Comparison of ENCODE assay signal across 11 mouse cellular contexts in genomic region chr2:7395473-7395872, GRCm38 (mm10).
DNase-seq lines count a peak whose midpoint lies in the region; ATAC-seq and TF ChIP-seq lines count a peak whose summit lies in the region.
"Had no signal": no experiment of that assay in that cellular context is flagged by ENCODE, and none has a peak within 500 bp of the region (broad histone marks: within the 10 kb centered on the region; RNA-seq: fewer than 3 reads in every experiment).

No protein-coding gene starts in this region.

- no peaks in the 10 kb centered on the region for H3K9me3 ChIP-seq in heart, embryonic 11.5 days (replicated peaks; ENCODE audit: control insufficient read depth, low read length)
- H3K9me3 ChIP-seq in lung, embryonic 16.5 days (ENCODE audit: control insufficient read depth, low read length): no peaks in the 10 kb centered on the region
- no peaks in the 10 kb centered on the region for H3K9me3 ChIP-seq in hindbrain, embryonic 14.5 days (ENCODE audit: control insufficient read depth, low read length)

- 66% methylated on average over 7 of the region's 7 CpGs for WGBS in heart, embryonic 11.5 days (ENCODE audit: insufficient replicate concordance)
- 67% methylated on average over 7 of the region's 7 CpGs for WGBS in lung, embryonic 16.5 days
- WGBS in hindbrain, embryonic 14.5 days: 27% methylated on average over 7 of the region's 7 CpGs
- 11% methylated on average over 7 of the region's 7 CpGs for WGBS in olfactory bulb, adult 2 months

- H3K27ac ChIP-seq in heart, embryonic 11.5 days (ENCODE audit: low read depth, low read length): no peak overlapping the region
- H3K27ac ChIP-seq in lung, embryonic 16.5 days (ENCODE audit: low read length): no peak overlapping the region
- H3K27ac ChIP-seq in hindbrain, embryonic 14.5 days: peak overlapping the region; percentile 14; the same call in 1 of the 2 replicates
- peak overlapping the region; percentile 99 for H3K27ac ChIP-seq in olfactory bulb, adult 2 months (ENCODE audit: insufficient read depth, low read depth, low read length)
- H3K27ac ChIP-seq: liver, embryonic 14.5 days had no signal

- H3K4me2 ChIP-seq in heart, embryonic 11.5 days: peak overlapping the region; percentile 29
- H3K4me2 ChIP-seq in lung, embryonic 16.5 days (ENCODE audit: low read depth, low read length): 0 out of 2 replicates have a peak overlapping the region, but pooled peaks have one; percentile 15
- peak overlapping the region; percentile 53 for H3K4me2 ChIP-seq in hindbrain, embryonic 14.5 days (replicated peaks)

- H3K27me3 ChIP-seq in heart, embryonic 11.5 days (ENCODE audit: control insufficient read depth, insufficient read depth, low read length): no peaks in the 10 kb centered on the region
- no peaks in the 10 kb centered on the region for H3K27me3 ChIP-seq in lung, embryonic 16.5 days (ENCODE audit: control insufficient read depth, insufficient read depth, low read depth, low read length)
- no peaks in the 10 kb centered on the region for H3K27me3 ChIP-seq in hindbrain, embryonic 14.5 days (ENCODE audit: control insufficient read depth, insufficient read depth, low read length)
- H3K27me3 ChIP-seq: CH12.LX had no signal

- no peak for TF ChIP-seq POLR2A in olfactory bulb, adult 2 months (IDR thresholded peaks at IDR 0.05; ENCODE audit: insufficient read depth, low read depth, low read length)

- no peaks in the 10 kb centered on the region for H3K36me3 ChIP-seq in heart, embryonic 11.5 days (ENCODE audit: control insufficient read depth, insufficient read depth, low read length)
- H3K36me3 ChIP-seq in lung, embryonic 16.5 days (ENCODE audit: control insufficient read depth, insufficient read depth, low read length): no peaks in the 10 kb centered on the region
- H3K36me3 ChIP-seq in hindbrain, embryonic 14.5 days (replicated peaks; ENCODE audit: control insufficient read depth, insufficient read depth): no peaks in the 10 kb centered on the region

- no peaks in the 10 kb centered on the region for H3K4me1 ChIP-seq in heart, embryonic 11.5 days (ENCODE audit: control insufficient read depth, insufficient read depth, low read length)
- no peaks in the 10 kb centered on the region for H3K4me1 ChIP-seq in lung, embryonic 16.5 days (replicated peaks; ENCODE audit: control insufficient read depth, insufficient read depth, low read length)
- H3K4me1 ChIP-seq in hindbrain, embryonic 14.5 days (replicated peaks; ENCODE audit: control insufficient read depth, insufficient read depth, low read length): no peaks in the 10 kb centered on the region
- no peaks in the 10 kb centered on the region for H3K4me1 ChIP-seq in olfactory bulb, adult 2 months (ENCODE audit: control insufficient read depth, insufficient read depth, low read length)

- no peak overlapping the region for H3K9ac ChIP-seq in heart, embryonic 11.5 days (ENCODE audit: low read depth, low read length)
- H3K9ac ChIP-seq in lung, embryonic 16.5 days (ENCODE audit: low read length): no peak overlapping the region
- peak overlapping the region; percentile 43 for H3K9ac ChIP-seq in hindbrain, embryonic 14.5 days
- H3K9ac ChIP-seq: liver, embryonic 14.5 days had no signal

- TF ChIP-seq CTCF in olfactory bulb, adult 2 months (IDR thresholded peaks at IDR 0.05; ENCODE audit: insufficient read depth, low read depth, low read length): no peak

- no peak for DNase-seq in heart, adult 8-10 months (ENCODE audit: low spot score)
- no peak for DNase-seq in lung, postnatal 25 days (ENCODE audit: low spot score)
- peak; percentile 31 for DNase-seq in hindbrain, embryonic 14.5 days (ENCODE audit: low spot score)
- no peak for DNase-seq in natural killer cell, adult 2 months (ENCODE audit: low spot score in 2 of 2)
- no peak for DNase-seq in thymus, postnatal 14 days
- DNase-seq: kidney, adult 11 months had no signal

- no peak overlapping the region for H3K4me3 ChIP-seq in heart, embryonic 11.5 days (ENCODE audit: low read depth, low read length)
- no peak overlapping the region for H3K4me3 ChIP-seq in lung, embryonic 16.5 days (ENCODE audit: low read length)
- H3K4me3 ChIP-seq in hindbrain, embryonic 14.5 days (replicated peaks; ENCODE audit: low read length): peak overlapping the region; percentile 32
- peak overlapping the region; percentile 63 for H3K4me3 ChIP-seq in olfactory bulb, adult 2 months (ENCODE audit: insufficient read depth, low read depth, low read length)

- no peak for ATAC-seq in heart, embryonic 11.5 days (replicated peaks; ENCODE audit: insufficient number of reproducible peaks, low FRiP score, low TSS enrichment)
- no peak for ATAC-seq in lung, embryonic 16.5 days (ENCODE audit: low read depth)
- no peak; the same call in 1 of the 2 replicates for ATAC-seq in hindbrain, embryonic 14.5 days (ENCODE audit: low FRiP score)

Comparison
In these comparisons a context has a peak if more than half of its experiments do, and no peak if none do; other contexts are left out.
1. H3K27ac ChIP-seq: peak in hindbrain, embryonic 14.5 days (single experiment) and olfactory bulb, adult 2 months (single experiment); none in heart, embryonic 11.5 days (single experiment) and lung, embryonic 16.5 days (single experiment).
2. H3K4me3 ChIP-seq: peak in hindbrain, embryonic 14.5 days (single experiment) and olfactory bulb, adult 2 months (single experiment); none in heart, embryonic 11.5 days (single experiment) and lung, embryonic 16.5 days (single experiment).
3. Peak in every context shown above with its lines, with median percentiles within 50 percentile points of each other: H3K4me2 ChIP-seq.